Mouse (Mus musculus): ENCODE measurements around the gene Ctsa.
A peak's percentile ranks its signal among the peaks of the same experiment; 100 is the strongest.
"Not testable (repeated sequence)": the region's sequence is repeated elsewhere in the genome, so short reads cannot be mapped to it uniquely, and the experiment has no call there.

Ctsa gene

DNA sequence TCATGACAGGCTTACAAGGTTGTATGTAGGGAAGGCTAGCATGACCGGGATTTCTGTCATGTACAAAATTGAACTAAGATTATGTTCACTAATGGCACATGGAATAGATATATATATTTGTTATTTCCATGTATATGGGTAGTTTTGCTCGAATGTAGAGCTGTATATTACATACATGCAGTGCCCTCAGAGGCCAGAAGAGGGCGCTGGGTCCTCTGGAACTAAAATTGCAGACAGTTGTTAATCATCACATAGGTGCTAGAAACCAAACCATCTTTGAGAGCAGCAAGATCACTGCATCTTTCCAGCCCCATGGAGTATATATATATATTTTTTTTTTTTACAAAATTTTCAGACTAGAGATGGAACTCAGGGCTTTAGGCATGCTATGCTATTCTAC is 13.1 kb downstream of the Ctsa start:
- DNase-seq (ENCODE audit: low spot score in 2 of 2) = peak in 1 of 2 experiments; percentile 64

DNA sequence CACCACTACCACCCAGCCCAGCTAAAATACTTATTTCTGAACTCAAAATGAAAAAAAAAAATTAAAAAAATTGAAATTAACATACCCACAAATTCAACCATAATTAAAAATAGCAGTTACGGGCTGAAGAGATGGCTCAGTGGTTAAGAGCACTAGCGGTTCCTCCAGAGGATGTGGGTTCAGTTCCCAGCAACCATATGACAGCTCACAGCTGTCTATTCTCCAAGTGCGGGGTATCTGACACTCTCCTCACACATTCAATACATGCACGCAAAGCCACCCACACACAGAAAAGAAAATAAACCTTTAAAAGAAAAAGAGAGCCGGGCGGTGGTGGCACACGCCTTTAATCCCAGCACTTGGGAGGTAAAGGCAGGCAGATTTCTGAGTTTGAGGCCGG is 17.4 kb downstream of the Ctsa start:
- no peak for DNase-seq (ENCODE audit: low spot score in 2 of 2)

DNA sequence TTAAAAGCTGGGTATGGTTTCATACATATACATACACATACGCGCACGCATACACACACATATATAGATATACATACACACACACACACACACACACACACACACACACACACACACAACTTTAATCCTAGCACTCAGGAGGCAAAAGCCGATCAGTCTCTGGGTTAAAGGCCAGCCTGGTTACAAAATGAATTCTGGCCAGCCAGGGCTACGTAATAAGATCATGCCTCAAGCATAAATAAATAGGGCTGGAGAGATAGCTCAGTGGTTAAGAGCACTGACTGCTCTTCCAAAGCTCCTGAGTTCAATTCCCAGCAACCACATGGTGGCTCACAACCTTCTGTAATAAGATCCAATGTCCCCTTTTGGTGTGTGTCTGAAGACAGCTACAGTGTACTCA is 22.9 kb downstream of the Ctsa start:
- DNase-seq (ENCODE audit: low spot score in 2 of 2) = not testable (repeated sequence)

DNA sequence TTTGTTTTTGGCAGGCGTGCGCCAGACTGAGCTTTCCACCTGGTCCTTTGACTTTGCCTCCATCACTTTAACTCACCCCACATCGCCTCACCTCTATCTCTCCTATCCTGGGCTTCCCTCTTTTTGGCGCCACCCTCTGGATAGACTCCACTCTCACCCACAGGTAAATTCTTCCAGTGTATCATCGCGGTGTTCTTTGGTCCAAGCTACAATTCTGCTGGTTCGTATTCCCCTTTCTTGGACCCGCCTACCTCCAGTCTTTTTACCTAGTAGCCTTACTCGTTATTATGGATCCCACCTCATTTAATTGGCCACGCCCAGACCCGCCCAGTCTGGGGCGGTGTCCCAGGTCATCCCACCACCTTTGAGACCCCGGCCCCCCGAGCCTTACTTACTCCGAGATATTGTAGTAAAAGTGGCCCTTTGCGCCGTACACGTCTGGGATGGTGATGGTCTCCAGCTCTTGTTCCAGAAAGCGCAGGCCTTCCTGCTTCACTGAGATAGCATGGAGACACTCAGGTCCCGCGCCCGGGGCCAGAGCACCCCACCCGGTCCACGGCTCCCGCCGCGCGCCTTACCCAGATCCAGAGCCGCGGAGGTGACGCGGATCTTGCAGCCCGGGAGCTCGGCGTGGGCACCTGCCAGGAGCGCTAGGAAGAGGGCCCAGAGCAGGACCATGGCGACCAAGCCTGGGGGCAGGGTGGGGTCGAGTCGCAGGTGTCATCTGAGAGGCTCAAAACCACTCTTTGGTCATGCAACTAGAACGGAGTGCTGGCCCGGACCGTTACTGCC is 23.8 kb downstream of the Ctsa start:
- DNase-seq (ENCODE audit: low spot score in 2 of 2) = no peak

DNA sequence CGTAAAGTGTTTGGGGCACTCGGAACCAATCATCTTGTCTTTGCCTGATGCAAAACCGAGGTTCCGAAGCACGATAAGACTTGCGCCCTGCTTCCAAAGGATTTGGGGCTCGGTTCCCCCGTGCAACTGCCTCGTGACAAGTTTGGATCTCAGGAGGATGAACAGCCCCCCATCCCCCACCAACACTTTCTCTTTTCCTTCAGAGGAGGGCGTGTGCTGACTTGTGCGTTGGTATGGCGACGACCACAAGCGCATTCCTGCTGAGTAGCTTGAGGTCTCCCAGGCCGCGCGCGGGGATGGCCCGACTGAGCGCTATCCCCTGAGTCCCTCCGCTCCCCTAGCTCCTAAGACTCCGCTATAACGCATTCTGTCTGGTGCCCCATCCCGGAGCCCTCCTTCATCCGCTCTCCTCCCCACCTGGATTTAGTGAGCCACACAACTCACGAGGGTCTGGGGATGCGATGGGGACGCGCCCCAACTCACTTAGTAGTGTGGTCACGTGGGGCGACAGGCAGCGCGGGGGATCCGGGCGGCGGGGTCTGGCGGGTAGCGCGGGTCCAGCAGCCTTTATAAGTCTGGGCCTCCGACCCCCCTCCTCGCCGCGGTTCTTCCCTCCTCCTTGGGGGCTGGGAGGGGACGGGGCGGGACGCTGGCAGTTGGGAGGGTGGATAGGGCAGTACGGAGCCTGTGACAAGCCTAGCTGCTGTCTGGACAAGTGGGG is 24.6 kb downstream of the Ctsa start, which contains the start of gene Pltp:
Gene Pltp, minus strand, starts transcription at position 611 of the 721 bp plus-strand sequence.
- DNase-seq (ENCODE audit: low spot score in 2 of 2) = no peak

DNA sequence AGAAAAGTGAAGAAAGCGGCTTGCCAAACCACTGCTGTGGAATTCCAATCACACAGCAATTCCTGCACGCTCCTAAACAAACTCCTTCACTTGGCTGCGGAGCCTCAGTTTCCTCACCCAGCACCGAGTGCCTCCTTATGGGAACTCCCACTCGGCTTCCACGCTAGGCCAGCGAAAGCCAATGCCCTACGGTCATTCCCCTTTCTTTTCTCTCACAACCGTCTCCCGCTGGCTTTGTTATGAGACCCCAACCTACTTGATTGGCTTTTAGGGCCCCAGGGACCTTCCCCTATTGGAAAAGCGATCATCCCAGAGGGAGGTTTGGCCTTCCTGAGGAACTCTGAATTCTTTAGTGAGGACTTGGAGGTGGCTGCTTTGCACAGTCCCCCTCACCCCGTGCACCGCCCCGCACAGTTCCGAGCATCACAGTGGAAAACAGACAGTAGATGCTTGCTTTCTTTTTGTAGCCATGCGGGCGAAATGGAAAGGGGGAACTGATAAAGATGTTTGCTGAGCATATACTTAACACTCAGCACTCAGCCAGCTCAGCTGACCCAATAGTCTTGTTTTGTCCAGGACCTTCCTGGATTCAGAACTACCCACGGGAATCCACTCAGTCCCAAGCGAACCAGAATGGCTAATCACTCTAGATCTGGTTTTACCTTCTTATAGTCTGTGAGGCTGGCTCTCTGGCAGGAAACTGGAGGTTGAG is 25.3 kb downstream of the Ctsa start:
- no peak for DNase-seq (ENCODE audit: low spot score in 2 of 2)

DNA sequence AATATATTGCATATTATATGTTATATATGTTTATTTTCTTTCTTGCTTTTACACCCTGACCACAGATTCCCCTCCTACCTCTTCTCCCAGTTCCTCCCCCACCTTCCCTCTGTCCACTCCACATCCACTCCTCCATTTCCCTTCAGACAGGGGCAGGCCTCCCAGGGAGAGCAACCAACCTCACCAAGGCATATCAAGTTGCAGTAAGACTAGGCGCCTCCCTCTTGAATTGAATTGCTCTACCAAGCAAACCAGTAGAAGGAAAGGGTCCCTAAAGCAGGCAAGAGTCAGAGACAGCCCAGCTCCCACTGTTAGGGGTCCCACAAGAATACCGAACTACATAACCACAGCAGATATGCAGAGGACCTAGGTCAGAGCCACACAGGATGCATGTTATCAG is 26.5 kb downstream of the Ctsa start:
- no peak for DNase-seq (ENCODE audit: low spot score in 2 of 2)

DNA sequence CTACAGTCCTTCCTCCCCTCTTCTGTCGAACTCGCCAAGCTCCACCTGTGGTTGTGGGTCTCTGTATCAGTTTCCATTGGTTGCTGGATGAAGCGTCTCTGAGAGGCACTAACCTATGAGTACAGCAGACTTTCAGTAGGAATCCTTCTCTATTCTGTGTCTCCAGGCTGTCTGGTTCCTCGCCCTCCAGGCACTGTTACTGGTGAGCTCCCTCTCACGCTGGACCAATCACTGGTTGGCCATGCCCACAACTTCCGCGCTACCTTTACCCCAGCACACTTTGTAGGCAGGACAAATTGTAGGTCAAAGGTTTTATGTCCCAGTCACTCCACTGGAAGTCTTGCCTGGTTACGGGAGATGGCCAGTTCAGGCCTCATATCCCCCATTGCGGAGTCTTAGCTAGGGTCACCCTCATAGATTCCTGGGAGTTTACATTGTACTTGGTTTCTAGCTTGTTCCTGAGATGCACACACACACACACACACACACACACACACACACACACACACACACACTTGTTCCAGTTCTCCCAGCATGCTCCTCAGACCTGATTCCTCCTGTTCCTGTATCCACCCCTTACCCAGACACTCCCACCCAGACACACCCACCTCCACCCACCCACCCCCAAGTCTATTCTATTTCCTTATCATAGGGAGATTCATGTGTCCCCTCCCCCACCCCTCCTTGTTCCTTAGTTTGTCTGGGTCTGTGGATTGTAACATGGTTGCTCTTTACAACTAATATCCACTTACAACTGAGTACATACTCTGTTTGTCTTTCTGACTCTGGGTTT is 27.2 kb downstream of the Ctsa start:
- no peak for DNase-seq (ENCODE audit: low spot score in 2 of 2)

DNA sequence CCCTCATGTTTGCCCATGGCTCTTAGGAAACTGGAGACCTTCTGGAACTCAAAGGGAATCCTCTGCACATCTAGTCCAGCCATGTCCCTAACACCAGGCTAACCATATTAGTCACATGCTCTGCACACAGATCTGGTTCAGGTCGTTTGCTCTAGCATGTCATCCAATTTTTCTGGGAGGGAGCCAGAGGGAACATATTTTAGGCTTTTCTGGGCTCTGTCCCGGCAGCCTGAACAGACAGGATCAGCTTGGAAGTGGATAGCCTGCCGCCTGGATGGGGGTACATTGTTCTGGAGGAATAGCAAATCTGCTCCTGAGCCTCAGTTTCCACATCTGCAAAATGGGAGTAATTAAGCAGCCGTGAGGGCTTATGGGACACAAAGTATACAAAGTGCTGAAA is 28.4 kb downstream of the Ctsa start:
- no peak for DNase-seq (ENCODE audit: low spot score in 2 of 2)

DNA sequence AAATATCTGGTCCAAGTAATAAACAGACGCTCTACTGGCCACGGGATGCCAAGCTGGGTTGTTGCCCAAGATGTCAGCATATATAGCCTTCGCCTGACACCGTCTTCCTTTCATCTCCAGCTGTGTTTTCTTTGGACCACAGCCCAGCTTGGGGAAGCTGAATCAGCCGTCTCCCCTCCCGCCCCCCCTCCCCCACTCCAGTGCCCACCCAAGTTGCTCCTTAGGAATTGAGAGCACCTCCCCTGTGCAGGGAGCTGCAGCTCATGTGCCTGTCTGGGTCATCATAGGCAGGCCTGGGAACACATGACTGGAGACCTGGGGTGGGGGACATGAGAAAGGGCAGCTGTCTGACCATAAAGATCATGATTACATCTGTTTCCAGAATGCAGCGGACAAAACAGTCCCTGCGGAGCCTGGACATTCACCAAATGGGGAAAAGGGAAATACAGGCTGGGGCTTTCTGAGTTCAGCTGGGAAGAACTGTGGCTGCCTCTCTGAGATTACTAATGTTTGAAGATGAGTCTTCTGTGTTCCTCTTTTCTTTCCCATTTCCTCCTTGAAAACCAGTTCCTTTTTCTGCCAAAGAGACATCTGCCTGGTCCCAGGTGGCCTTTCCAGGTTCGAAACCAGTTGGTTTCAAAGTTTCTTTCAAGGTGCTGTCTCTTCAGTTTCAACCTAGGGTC is 29.6 kb downstream of the Ctsa start:
- DNase-seq (ENCODE audit: low spot score in 2 of 2) = no peak

DNA sequence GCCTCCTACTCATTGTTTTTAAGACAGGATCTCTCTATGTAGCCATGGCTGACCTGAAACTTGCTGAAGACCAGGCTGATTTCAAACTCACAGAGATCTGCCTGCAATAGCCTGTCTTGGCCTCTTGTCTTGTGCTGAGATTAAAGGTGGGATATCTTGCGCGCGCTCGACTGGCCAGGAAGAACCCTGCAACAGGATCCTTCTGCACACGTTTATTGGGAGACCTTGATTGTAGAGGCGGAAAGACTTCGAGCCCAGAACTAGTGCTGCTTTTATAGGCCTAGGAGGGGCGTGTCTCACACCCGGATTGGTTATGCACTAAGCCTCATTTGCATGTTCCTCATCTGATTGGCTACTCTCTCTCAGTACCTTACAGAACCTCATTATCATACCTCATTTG is 30.7 kb downstream of the Ctsa start:
- not testable (repeated sequence) for DNase-seq (ENCODE audit: low spot score in 2 of 2)

DNA sequence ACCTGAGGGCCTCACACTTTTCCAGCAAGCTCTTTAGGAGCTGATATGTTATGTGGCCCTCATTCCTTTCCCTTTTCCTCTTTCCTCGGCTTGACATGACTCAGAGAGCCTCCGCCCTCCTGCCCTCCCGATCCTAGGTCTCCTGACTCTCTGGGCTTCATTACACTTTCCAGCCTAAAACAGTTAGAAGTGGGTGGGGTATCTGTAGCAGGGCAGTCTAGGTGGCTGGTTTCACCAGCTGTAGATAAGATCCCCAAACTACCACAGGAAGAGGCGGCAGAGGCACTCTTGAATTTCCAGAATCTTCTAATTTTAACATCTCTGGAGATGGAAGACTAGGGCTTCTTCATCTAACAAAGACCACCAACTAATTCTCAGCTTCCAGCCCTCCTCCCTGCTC is 31.9 kb downstream of the Ctsa start:
- DNase-seq (ENCODE audit: low spot score in 2 of 2) = no peak

DNA sequence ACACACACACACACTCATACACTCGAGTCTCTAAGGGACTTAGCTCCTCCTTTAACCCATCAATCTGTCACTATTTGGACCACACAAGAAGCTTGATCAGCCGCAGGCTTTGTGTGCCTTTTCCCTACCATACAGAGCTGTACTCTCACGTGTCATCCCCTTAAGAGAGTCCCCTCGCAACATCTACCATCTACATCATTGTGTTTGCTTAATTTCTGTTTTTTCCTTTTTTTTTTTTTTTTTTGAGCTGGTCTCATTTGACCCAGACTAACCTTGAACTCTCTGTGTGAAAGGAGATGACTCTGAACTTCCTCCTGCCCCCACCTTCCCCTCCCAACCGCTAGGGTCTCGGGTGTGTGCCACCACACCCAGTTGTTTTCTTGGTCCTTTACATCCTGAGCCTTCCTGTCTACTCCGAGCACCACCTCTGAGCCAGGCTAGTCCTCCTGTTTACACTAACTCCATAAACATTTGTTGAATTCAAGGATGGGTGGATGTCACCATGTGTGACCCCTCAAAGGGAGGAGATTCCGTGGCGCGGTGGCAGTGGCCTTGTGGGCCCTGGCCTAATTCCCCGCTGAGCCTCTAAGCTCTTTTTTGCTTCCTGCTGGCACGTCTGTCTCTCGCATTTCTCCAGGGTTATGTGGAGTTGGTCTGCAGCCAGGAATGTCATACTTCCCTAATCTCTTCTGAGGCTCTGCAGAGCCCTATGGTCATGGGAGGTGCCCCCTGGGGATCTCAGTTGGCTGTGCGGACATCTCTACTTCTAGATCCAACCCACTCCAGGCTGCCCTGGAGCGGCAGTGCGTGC is 34.3 kb downstream of the Ctsa start:
- DNase-seq (ENCODE audit: low spot score in 2 of 2) = no peak

DNA sequence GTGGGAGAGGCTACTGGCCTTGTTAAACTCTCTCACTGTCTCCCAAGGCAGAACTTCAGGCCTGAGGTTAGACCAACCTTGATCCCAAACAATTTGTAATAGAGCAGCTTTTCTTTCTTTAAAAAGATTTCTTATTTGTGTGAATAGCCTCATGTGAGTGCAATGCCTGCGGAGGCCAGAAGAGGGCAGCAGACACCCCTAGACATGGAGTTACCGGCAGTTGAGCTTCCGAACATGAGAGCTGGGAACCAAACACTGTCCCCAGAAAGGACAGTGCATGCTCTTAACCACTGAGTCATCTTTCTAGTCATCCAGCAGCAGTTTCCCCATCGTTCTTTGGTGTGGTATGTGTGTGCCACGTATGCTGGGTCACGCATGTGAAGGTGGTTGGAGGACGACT is 34.9 kb downstream of the Ctsa start:
- peak in 1 of 2 experiments; percentile 50 for DNase-seq (ENCODE audit: low spot score in 2 of 2)

DNA sequence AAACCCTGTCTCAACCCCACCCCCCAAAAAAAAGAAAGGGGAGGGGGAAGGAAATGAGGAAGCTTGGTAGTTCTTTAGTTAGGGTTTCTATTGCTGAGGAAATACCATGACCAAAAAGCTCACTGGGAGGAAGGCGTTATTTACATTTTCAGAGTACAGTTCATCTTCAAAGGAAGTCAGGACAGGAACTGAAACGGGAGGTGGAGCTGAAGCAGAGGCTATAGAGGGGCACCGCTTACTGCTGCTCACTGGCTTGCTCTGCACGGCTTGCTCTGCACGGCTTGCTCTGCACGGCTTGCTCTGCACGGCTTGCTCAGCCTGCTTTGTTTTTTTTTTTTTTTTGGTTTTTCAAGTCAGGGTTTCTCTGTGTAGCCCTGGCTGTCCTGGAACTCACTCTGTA is 35.8 kb downstream of the Ctsa start:
- peak in 1 of 2 experiments; percentile 67 for DNase-seq (ENCODE audit: low spot score in 2 of 2)

DNA sequence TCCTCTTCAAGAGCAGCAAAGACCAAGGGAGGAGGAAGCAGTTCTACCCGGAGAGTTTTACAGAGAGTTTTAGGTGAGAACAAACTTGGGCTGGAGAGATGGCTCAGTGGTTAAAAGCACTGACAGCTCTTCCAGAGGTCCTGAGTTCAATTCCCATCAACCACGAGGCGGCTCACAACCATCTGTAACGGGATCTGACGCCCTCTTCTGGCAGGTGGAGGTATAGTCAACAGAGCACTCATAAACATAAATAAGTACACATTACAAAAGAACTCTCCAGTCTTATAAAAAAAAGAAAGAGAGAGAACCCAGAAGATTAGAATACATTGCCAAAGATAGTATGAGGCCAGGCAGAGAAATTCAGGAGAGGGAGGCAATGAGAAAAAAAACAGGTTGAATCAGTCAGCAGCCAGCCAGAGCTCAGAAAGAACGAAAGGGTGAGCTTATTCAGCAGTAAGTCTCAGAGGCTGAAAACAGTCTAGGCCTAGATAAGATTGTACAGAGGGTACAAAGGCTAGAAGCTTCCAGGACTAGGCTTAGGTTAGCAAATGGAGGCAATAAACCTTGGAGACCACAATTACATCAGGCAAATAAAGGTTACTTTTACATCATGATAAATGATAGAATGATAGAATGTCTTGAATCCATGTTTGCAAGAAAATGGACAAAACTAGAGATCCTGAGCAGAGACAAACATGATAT is 39.1 kb downstream of the Ctsa start:
- no peak for DNase-seq (ENCODE audit: low spot score in 2 of 2)

DNA sequence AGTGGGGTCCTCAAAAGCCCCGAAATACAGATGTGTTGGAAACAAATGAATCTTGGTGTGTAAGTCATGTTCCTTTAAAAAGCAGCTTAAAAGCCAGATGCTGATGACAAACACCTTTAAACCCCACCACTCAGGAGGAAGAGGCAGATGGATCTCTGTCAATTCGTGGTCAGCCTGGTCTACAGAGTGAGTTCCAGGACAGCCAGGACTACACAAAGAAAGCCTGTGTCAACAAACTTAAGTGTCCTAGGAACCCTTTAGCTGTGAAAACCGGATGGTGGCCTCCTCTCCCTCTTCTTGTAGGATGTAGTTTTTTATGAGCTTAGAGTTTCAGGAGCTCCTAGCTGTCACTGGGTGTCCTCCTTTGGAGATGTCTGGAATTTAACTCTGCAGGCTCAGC is 40.9 kb downstream of the Ctsa start:
- DNase-seq (ENCODE audit: low spot score in 2 of 2) = no peak

DNA sequence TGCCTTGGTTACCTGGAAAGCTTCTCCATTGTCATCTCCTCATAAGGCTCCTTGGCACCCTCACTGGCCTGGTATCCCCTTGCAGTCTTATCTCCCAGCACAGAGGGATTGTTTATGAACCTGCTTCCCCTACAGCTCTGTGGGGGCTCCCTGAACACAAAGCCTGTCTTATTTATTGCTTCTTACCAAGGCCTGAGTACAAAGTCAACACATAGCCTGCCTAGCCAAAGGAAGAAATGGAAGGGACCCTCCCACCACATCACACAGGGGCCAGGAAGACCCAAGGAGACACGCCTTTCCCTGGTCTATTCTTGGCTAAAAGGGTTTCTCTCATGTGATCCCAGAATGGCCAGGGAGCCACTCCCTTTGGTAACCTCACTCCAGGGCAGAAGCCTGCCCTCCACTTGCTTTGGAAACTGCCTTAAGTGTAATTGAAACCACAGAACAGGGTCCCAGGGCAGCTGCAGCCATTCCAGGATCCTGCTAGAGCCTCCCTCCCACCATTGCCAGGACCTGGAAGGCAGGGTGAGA is 41.6 kb downstream of the Ctsa start:
- no peak for DNase-seq (ENCODE audit: low spot score in 2 of 2)

DNA sequence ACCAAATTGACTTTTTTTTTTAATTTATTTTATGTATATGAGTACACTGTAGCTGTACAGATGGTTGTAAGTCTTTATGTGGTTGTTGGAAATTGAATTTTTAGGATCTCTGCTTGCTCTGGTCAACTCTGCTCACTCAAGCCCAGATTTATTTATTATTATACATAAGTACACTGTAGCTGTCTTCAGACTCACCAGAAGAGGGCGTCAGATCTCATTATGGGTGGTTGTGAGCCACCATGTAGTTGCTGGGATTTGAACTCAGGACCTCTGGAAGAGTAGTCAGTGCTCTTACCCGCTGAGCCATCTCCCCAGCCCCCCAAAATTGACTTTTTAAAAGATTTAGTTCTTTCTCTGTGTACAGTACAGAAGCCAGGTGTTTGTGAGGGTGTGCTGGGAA is 43.0 kb downstream of the Ctsa start:
- not testable (repeated sequence) for DNase-seq (ENCODE audit: low spot score in 2 of 2)

All from spleen, postnatal 10 days (tissue).